Mouse (Mus musculus) CH12.LX (cell line): ENCODE measurements around the gene Abca7.

ENCODE experiments used
- CTCF ChIP-seq, 2 experiments: IDR thresholded peaks in 1 of 2; conservative IDR thresholded peaks in 1 of 2; 2 replicates each; pipeline ENCODE4 v1.5.1; 2011 to 2012; ENCODE audit warnings: low read depth in 2 of 2, low read length in 2 of 2, improper control_type of control experiment in 1 of 2, inconsistent platforms in 1 of 2, mild to moderate bottlenecking in 1 of 2, moderate library complexity in 1 of 2
- EP300 ChIP-seq: IDR thresholded peaks from 2 replicates; pipeline ENCODE4 v1.6.1; 2011; ENCODE audit warnings: low read length, improper control_type of control experiment
- MAFK ChIP-seq: IDR thresholded peaks from 2 replicates; pipeline ENCODE4 v1.6.1; 2011; ENCODE audit warnings: low read length, improper control_type of control experiment; ENCODE audit not compliant: insufficient replicate concordance
- MAX ChIP-seq: IDR thresholded peaks from 2 replicates; pipeline ENCODE4 v1.6.1; 2011; ENCODE audit warnings: low read length, improper control_type of control experiment
- MAZ ChIP-seq: IDR thresholded peaks from 2 replicates; pipeline ENCODE4 v1.6.1; 2012; ENCODE audit warnings: low read depth, mild to moderate bottlenecking, inconsistent platforms, low read length, improper control_type of control experiment, moderate library complexity
- POLR2A ChIP-seq: IDR thresholded peaks from 2 replicates; pipeline ENCODE4 v1.6.1; 2011; ENCODE audit warnings: low read depth, mild to moderate bottlenecking, improper control_type of control experiment, low read length
- RCOR1 ChIP-seq: conservative IDR thresholded peaks from 2 replicates; pipeline ENCODE4 v1.6.1; 2012; ENCODE audit warnings: low read depth, mild to moderate bottlenecking, inconsistent platforms, low read length, improper control_type of control experiment
- TBP ChIP-seq: conservative IDR thresholded peaks from 2 replicates; pipeline ENCODE4 v1.6.1; 2011; ENCODE audit warnings: low read depth, low read length, improper control_type of control experiment
- UBTF ChIP-seq: IDR thresholded peaks from 2 replicates; pipeline ENCODE4 v1.6.1; 2012; ENCODE audit warnings: low read depth, mild to moderate bottlenecking, inconsistent platforms, low read length, improper control_type of control experiment, moderate library complexity
- USF2 ChIP-seq: conservative IDR thresholded peaks from 2 replicates; pipeline ENCODE4 v1.6.1; 2011; ENCODE audit warnings: low read depth, low read length, improper control_type of control experiment
- ZMIZ1 ChIP-seq: IDR thresholded peaks from 2 replicates; pipeline ENCODE4 v1.6.1; 2012; ENCODE audit warnings: low read depth, mild to moderate bottlenecking, inconsistent platforms, low read length, improper control_type of control experiment
- ZNF384 ChIP-seq: IDR thresholded peaks from 2 replicates; pipeline ENCODE4 v1.6.1; 2012; ENCODE audit warnings: low read depth, low read length, improper control_type of control experiment, inconsistent platforms

DNA sequence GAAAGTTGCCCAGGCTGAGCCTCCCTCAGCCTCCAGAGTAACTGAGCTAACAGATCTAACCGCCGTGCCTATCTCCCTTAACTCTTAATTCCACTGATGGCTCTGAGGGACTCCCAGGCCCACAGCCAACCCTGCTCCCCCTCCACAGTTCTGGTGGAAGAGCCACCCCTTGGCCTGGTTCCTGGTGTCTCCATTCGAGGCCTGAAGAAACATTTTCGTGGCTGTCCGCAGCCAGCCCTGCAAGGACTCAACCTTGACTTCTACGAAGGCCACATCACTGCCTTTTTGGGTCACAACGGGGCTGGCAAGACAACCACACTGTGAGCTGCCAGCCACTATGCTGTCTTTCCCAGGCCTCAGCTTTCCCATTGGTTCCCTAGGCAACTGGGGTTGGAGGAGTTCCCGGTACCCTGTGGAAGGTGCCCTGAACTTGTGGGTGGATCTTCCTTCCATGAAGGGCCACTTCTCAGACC lies 8.0 kb downstream of the Abca7 start:
- no peak for TF ChIP-seq EP300
- no peak for TF ChIP-seq CTCF (conservative IDR thresholded peaks at IDR 0.05 in 1 of 2, IDR thresholded peaks at IDR 0.05 in 1 of 2; ENCODE audit: low read depth in 2 of 2, low read length in 2 of 2)
- TF ChIP-seq MAX: no peak
- no peak for TF ChIP-seq ZMIZ1
- TF ChIP-seq ZNF384: no peak
- TF ChIP-seq RCOR1: no peak
- no peak for TF ChIP-seq MAFK
- no peak for TF ChIP-seq POLR2A
- TF ChIP-seq TBP: no peak
- no peak for TF ChIP-seq USF2
- TF ChIP-seq MAZ: no peak
- TF ChIP-seq UBTF: no peak
